Mouse (Mus musculus) small intestine, adult 2 months (tissue): ENCODE results near the gene Stk17b.
"Not testable (repeated sequence)": the region's sequence is repeated elsewhere in the genome, so short reads cannot be mapped to it uniquely, and the experiment has no call there.

Experiments used
- CTCF ChIP-seq: fragments of 200-500 bp; IDR thresholded peaks from 2 replicates; pipeline ENCODE4 v1.5.1; 2012; ENCODE audit warnings: low read depth, mild to moderate bottlenecking, control low read depth, inconsistent platforms, low read length, moderate library complexity, mixed read lengths; ENCODE audit not compliant: insufficient replicate concordance, insufficient read length; ENCODE audit errors: extremely low read depth
- POLR2A ChIP-seq: fragments of 200-500 bp; IDR thresholded peaks from 2 replicates; pipeline ENCODE4 v1.6.1; 2012; ENCODE audit warnings: low read depth, mild to moderate bottlenecking, control low read depth, inconsistent platforms, low read length, moderate library complexity

GRCm38 (mm10) chr1:53753501-53753900 is 31.5 kb downstream of the Stk17b start:
- TF ChIP-seq CTCF, POLR2A: not testable (repeated sequence)
